Mouse (Mus musculus) intestine, embryonic 16.5 days (tissue): ENCODE measurements around the gene Timm50. TPM values are rescaled to one million over a fixed set of nuclear protein-coding genes. Genes with fewer than 3 reads are reported as not detected.

Experiments
- ATAC-seq: fragments of 200-750 bp; cut with Nextera tagmentation; 2 replicates; pipeline ENCODE4 v1.8.0; 2017; ENCODE audit warnings: moderate TSS enrichment, moderate library complexity
- H3K27ac ChIP-seq: fragments of 300-500 bp; sonication (generic); 2 replicates; pipeline ENCODE4 v1.5.1; 2014; ENCODE audit warnings: mild to moderate bottlenecking, low read length
- H3K27me3 ChIP-seq: fragments of 300-500 bp; sonication (generic); replicated peaks from 2 replicates; pipeline ENCODE4 v1.6.1; 2014; ENCODE audit warnings: low read length, control low read depth, mixed read lengths; ENCODE audit not compliant: control insufficient read depth, insufficient read depth
- H3K36me3 ChIP-seq: fragments of 300-500 bp; sonication (generic); 2 replicates; pipeline ENCODE4 v1.6.1; 2014; ENCODE audit warnings: low read length, control low read depth; ENCODE audit not compliant: control insufficient read depth, insufficient read depth
- H3K4me1 ChIP-seq: fragments of 300-500 bp; sonication (generic); 2 replicates; pipeline ENCODE4 v1.6.1; 2014; ENCODE audit warnings: low read length, control low read depth, mixed read lengths; ENCODE audit not compliant: control insufficient read depth, insufficient read depth
- H3K4me2 ChIP-seq: fragments of 300-500 bp; sonication (generic); 2 replicates; pipeline ENCODE4 v1.6.1; 2014; ENCODE audit warnings: low read depth, low read length, control low read depth
- H3K4me3 ChIP-seq: fragments of 300-500 bp; sonication (generic); 2 replicates; pipeline ENCODE4 v1.5.1; 2014; ENCODE audit warnings: mild to moderate bottlenecking, low read length
- H3K9ac ChIP-seq: fragments of 300-500 bp; sonication (generic); 2 replicates; pipeline ENCODE4 v1.6.1; 2014; ENCODE audit warnings: low read depth, low read length
- H3K9me3 ChIP-seq: fragments of 300-500 bp; sonication (generic); 2 replicates; pipeline ENCODE4 v1.6.1; 2016; ENCODE audit warnings: low read length, control low read depth; ENCODE audit not compliant: control insufficient read depth
- WGBS: fragments of 180-500 bp; shearing (Covaris S2); extraction: QIAGEN DNeasy Blood & Tissue Kit; methylation state at CpG from one replicate; pipeline ENCODE4 v1.1.7; 2014; 5-methylcytosine and 5-hydroxymethylcytosine counted together
- polyA plus RNA-seq: library from polyadenylated mRNA; unstranded; fragments of >200 nt; fragmentation: Nextera tagmentation; extraction: Ambion mirVana; gene quantifications from 2 replicates; pipeline ENCODE4 v1.2.1, GENCODE M21; 2015

Gene Timm50
- polyA plus RNA-seq, 1 experiment from 2014 or later = 174 TPM

DNA sequence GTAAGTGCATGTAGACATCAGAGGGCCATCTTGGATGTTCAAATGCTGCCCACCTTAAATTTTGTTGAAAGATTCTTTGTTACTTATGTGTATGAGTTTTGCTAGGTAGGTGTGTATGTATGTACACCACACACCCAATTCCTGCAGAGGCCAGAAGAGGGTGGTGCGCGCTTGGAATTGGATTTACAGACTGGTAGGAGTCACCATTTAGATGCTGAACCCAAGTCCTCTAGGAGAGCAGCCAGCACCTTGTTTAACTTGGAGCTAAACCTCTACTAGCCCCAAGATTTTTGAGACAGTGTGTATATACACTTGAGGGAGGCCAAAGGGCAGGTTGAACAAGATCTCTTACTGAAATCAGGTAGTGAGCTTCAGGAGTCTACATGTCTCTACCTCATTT is 41.4 kb upstream of the Timm50 start:
- Histone ChIP-seq H3K27ac (no peak overlapping the region), H3K36me3 (peaks cover 27% of the 10 kb centered on the region), H3K9me3 (no peaks in the 10 kb centered on the region), H3K27me3 (no peaks in the 10 kb centered on the region), H3K4me2 (no peak overlapping the region), H3K4me3 (no peak overlapping the region), H3K9ac (no peak overlapping the region; the same call in 1 of the 2 replicates), H3K4me1 (peaks cover 34% of the 10 kb centered on the region)
- 95% methylated on average over 2 of the region's 2 CpGs for WGBS
- no peak for ATAC-seq

DNA sequence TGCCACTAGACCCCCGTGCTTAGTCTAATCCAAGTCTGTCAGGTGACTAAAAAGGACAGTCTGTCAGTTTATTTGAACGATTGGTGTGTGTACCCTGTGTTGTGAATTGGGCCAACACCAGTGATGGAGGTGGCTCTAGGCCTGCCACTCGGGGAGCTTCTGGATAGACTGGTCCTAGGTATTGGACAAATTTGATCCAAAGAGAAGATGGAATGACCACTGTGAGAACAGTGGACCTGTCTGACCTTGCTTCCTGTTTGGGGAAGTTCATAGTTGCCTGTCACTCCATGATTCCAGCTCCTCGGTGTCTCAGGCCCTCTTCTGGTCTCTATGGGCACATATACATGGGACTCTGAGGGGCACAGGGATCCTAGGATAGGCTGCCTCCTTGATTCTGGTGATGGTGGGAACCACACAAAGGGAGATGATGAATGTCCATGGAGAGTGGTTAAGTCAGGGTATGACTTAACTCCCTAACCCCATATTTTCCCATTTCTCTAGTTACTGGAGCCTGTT is 39.9 kb upstream of the Timm50 start:
- peaks cover 27% of the 10 kb centered on the region for H3K36me3 ChIP-seq
- peaks cover 19% of the 10 kb centered on the region for H3K4me1 ChIP-seq
- 28% methylated on average over 4 of the region's 4 CpGs for WGBS
- no peaks in the 10 kb centered on the region for H3K27me3 ChIP-seq
- no peaks in the 10 kb centered on the region for H3K9me3 ChIP-seq
- peak overlapping the region; percentile 99 for H3K9ac ChIP-seq
- ATAC-seq = no peak
- peak overlapping the region; percentile 90 for H3K4me3 ChIP-seq
- peak overlapping the region; percentile 86 for H3K4me2 ChIP-seq
- peak overlapping the region; percentile 80; the same call in 1 of the 2 replicates for H3K27ac ChIP-seq

DNA sequence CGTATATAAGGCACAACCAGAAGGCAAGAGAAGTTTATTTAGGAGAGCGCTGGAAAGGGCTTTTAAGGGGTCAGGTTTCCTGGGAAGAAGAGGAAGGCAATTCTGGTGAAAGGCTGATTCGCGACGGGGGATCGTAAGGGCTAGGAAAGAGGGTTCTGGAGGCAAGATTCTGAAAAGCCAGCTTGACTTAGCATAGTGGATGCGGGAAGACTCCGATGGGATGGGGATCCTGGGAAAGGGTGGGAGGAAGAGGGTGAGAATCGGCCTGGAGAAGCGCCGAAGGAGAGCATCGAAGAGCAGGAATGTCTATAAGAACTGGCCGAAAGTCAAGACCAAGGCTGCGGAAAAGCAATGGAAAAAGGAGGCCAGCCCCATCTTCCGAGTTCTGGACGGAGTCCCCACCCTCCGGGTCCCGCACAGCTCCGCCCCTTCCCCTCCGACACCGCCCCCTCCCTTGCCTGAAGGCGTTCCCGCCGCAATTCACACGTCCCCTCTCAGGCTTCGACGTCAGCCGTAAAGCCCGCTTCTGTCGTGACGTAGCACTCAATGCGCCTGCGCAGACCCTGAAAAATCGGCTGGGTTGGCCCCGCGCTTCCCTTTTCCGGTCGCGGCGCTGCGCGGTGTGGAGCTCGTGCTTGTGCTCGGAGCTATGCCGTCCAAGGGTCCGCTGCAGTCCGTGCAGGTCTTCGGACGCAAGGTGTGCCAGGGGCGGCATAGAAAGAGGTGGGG is 38.4 kb upstream of the Timm50 start, which contains the start of gene Rps16:
TSS of gene Rps16 (plus strand) at position 498 of the 729 bp plus-strand sequence.
- H3K4me2 ChIP-seq = peak within 1 kb of the TSS; percentile 86

DNA sequence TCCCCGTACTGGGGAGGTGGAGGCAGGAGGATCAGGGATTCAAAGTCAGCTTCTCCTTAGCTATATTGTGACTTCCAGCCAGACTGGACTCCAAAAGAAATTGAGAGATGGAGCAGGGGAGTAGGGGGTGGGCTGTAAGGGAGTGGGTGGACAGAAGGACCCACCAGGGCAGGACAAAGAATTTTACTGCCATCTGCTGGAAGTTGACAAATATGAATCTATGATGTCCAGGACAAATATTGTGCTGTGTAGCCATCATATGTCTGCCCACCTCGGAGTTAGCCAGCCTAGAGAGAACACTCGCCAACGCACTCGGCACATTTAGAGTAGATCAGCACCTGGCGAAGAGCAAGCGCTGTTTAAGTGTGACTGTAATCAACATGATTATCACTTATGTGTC is 36.7 kb upstream of the Timm50 start:
- no peaks in the 10 kb centered on the region for H3K9me3 ChIP-seq
- peaks cover 13% of the 10 kb centered on the region for H3K36me3 ChIP-seq
- H3K27me3 ChIP-seq = no peaks in the 10 kb centered on the region
- H3K4me1 ChIP-seq = peaks cover 17% of the 10 kb centered on the region
- no peak overlapping the region for H3K4me2 ChIP-seq
- no peak for ATAC-seq
- 87% methylated on average over 7 of the region's 7 CpGs for WGBS
- H3K4me3 ChIP-seq = no peak overlapping the region
- no peak overlapping the region for H3K9ac ChIP-seq
- no peak overlapping the region for H3K27ac ChIP-seq

More for the DNA sequence above, 38.4 kb upstream of the Timm50 start, which contains the start of gene Rps16:
- Histone ChIP-seq H3K27ac (peak within 1 kb of the TSS; percentile 81), H3K9me3 (no peaks in the 10 kb centered on the region), H3K4me3 (peak within 1 kb of the TSS; percentile 90), H3K4me1 (peaks cover 17% of the 10 kb centered on the region), H3K36me3 (peaks cover 27% of the 10 kb centered on the region), H3K9ac (peak within 1 kb of the TSS; percentile 99), H3K27me3 (no peaks in the 10 kb centered on the region)
- ATAC-seq = peak; percentile 92
- WGBS = under 1% methylated on average over 50 of the region's 50 CpGs

DNA sequence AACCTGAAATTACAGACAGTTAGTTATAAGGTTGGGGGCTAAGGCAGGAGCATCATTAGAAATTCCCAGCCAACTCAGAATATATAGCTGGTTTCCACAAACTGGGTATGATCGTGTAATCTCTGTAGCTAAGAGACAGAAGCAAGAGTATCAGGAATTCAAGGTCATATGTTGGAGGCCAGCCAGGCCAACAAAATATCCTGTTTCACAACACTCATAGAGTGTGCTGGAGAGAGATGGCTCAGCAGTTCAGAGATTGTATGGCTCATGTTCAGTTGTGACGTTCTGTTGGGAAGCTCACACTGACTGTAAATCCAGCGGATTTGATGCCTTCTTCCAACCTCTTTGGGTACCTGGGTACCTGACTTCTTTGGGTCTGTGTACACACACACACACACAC is 35.9 kb upstream of the Timm50 start:
- no peak for ATAC-seq
- no peak overlapping the region for H3K4me3 ChIP-seq
- H3K4me2 ChIP-seq = no peak overlapping the region
- no peak overlapping the region for H3K27ac ChIP-seq
- peaks cover 5% of the 10 kb centered on the region for H3K36me3 ChIP-seq
- no peaks in the 10 kb centered on the region for H3K9me3 ChIP-seq
- H3K9ac ChIP-seq = no peak overlapping the region
- H3K4me1 ChIP-seq = peaks cover 17% of the 10 kb centered on the region
- H3K27me3 ChIP-seq = no peaks in the 10 kb centered on the region
- 64% methylated on average over 3 of the region's 3 CpGs for WGBS

DNA sequence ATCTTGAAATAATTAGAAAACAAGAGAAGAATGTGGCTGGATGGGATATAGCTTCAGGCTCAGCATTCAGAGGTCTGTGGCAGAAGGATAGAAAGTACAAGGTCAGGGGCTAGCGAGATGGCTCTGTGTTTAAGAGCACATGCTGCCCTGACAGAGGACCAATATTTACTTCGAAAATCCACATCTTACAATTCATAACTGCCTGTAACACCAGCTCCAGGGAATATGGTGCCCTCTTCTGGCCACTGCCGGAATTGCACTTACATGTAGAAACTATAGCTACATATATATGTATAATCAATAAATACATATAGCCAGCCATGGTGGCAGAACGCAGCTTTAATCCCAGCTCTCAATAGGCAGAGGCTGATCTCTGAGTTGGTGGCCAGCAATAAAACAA is 32.8 kb upstream of the Timm50 start:
- 4% methylated on average over 4 of the region's 4 CpGs for WGBS
- Histone ChIP-seq H3K9me3 (no peaks in the 10 kb centered on the region), H3K4me2 (no peak overlapping the region), H3K27me3 (no peaks in the 10 kb centered on the region), H3K36me3 (no peaks in the 10 kb centered on the region), H3K4me1 (peaks cover 15% of the 10 kb centered on the region), H3K27ac (no peak overlapping the region), H3K9ac (no peak overlapping the region), H3K4me3 (no peak overlapping the region)
- ATAC-seq = no peak

DNA sequence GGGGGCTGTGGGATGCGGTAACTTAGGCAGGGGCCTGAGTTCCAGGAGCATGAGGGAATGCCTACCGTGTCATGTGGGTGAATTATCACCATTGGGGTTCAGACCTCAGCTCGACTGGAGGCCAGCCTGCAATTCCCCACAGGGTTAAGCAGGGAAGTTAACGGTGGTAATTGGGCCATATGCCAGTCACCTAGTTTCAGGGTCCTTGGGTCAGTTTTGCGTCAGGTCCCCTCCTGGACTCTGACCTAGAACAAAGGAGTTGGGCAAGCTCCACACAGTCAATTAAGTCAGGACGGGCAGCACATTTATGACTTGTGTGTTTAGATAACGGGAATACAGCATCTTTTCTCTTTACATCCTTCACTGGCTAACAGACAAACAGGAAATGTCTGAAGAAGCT is 29.5 kb upstream of the Timm50 start:
- WGBS = 18% methylated on average over 7 of the region's 7 CpGs
- H3K27ac ChIP-seq = peak overlapping the region; percentile 24; the same call in 1 of the 2 replicates
- no peak overlapping the region for H3K4me2 ChIP-seq

DNA sequence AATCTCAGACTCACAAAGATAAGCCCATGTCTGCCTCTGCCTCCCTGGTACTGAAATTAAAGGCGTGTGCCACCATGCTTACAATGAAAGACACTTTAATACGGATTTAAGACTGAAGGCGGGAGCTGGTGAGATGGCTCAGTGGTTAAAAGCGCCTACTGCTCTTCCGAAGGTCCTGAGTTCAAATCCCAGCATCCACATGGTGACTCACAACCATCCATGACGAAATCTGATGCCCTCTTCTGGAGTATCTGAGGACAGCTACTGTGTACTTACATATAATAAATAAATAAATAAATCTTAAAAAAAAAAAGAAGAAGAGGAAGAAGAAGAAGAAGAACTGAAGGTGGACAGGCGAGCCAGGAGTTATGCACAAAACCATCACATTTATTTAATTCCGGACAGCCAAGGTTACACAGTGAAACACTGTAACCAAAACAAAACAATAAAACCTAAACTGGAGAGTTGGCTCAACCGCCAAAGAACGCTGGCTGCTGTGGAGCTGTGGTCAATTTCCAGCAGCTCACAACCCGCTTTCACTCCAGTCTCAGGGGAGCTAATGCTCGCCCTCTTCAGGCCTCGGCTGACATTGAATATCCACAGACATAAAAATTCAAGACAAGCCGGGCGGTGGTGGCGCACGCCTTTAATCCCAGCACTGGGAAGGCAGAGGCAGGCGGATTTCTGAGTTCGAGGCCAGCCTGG is 27.5 kb upstream of the Timm50 start:
- Histone ChIP-seq H3K4me3 (peak overlapping the region; percentile 95), H3K4me2 (peak overlapping the region; percentile 56), H3K27me3 (no peaks in the 10 kb centered on the region), H3K36me3 (no peaks in the 10 kb centered on the region), H3K9ac (peak overlapping the region; percentile 72), H3K9me3 (no peaks in the 10 kb centered on the region), H3K4me1 (peaks cover 17% of the 10 kb centered on the region), H3K27ac (peak overlapping the region; percentile 83)
- no peak for ATAC-seq
- WGBS = 73% methylated on average over 19 of the region's 19 CpGs

More for the DNA sequence above, 29.5 kb upstream of the Timm50 start:
- H3K27me3 ChIP-seq = no peaks in the 10 kb centered on the region
- no peak overlapping the region for H3K9ac ChIP-seq
- H3K9me3 ChIP-seq = no peaks in the 10 kb centered on the region
- H3K36me3 ChIP-seq = no peaks in the 10 kb centered on the region
- H3K4me1 ChIP-seq = peaks cover 17% of the 10 kb centered on the region
- ATAC-seq = peak; percentile 22; the same call in 1 of the 2 replicates
- no peak overlapping the region for H3K4me3 ChIP-seq
